Mouse (Mus musculus): ENCODE measurements at regions not wholly inside any gene's neighbourhood (a gene's known extent, or its start where the extent isn't known, plus 50 kb on each side); places are given as distances from the start of the nearest gene placed in this dataset.

DNA sequence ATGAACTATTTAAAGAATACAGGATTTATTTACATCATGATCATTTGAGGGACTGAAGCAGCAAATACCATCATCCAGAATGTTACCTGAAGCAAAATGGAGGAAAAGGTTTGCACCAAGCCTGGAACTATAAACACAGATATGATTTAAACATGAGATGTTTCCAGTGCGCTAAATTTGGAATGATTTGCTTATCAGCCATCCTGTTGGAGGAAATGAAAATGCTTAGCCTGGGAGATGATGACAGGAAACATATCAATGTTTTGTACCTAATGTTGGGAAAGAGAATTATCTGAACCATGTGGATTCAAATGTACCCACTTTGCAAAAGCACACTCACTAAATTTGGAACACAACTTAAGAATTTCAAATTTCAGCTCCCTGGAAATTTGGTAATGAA is 149.3 kb downstream of the Adgra3 start:
- DNase-seq (ENCODE audit: low read depth, low spot score), result no peak

DNA sequence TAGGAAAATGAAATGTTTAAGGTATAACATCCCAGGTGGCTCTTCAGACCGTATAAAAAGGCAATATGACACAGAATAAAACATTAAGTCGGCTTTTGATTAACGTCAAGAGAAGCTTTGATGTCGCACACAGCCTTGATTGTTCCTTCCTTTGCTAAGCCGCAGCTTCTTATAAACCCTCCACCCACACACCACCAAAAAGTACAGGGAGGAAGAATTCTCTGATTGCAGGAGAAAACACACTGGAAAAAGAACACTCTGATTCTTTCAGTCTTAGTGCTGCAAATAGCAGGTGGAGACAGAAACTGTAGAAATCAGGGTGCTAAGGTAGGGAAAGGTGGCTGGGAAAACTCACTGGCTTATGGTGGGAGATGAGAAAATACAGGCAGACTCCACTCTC is 162.7 kb downstream of the Adgra3 start:
- no peak for DNase-seq (ENCODE audit: low read depth, low spot score)

DNA sequence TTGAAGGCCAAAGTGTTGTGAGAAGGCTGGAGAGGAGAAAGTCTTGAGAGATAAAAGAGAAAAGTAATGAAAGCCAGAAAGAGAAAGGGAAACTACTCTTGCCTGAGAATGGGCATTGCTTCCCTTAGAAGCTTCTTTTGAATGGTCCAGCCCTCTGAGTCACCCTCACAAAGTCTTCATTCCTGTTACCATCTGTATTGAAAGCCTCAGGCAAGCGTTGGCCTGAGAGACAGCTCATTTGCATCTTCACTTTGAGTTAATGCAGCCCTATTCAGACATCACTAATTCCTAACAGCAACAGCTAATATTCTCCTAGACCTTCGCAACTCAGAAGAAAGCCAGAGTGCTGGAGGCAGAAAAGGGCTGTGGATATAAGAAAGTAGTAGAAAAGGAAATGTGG is 178.4 kb downstream of the Adgra3 start:
- DNase-seq (ENCODE audit: low read depth, low spot score), result no peak

DNA sequence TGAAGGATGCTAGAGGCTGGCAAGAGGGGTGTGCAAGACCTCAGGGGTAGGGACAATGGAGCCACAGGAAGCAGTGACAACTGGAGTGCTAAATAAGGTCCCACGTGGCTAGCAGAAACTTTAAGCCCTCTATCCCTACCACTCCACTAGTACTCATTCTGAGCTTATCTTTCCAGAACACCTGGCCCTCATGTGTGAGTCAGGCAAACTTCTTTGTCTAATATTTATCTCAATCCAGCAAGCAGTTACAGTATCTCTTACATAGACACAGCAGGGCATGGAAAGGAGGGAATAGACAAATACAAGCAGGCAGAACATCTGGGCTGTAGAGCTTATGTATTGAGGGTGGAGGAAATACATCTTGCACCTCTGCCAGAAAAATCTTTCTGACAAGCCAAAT is 182.6 kb downstream of the Adgra3 start:
- DNase-seq (ENCODE audit: low read depth, low spot score), result no peak

DNA sequence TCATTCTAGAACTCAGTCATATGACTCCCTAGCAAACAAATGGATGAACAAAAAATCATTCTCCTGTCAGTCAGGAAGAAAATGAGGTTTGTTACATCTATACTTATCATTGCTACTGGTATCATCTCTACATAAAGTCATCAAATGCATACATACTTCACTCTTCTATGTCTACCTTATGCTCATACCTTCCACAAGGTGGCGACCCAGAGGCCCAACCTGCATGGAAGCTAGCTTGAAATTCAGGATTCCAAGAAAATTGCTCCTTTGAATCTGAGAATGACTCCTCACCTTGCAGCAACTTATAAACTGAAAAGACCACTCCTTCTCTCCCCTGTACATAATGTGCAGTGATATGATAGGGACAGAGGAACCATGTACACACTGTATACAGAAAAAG is 201.6 kb downstream of the Adgra3 start:
- DNase-seq (ENCODE audit: low read depth, low spot score), result no peak

DNA sequence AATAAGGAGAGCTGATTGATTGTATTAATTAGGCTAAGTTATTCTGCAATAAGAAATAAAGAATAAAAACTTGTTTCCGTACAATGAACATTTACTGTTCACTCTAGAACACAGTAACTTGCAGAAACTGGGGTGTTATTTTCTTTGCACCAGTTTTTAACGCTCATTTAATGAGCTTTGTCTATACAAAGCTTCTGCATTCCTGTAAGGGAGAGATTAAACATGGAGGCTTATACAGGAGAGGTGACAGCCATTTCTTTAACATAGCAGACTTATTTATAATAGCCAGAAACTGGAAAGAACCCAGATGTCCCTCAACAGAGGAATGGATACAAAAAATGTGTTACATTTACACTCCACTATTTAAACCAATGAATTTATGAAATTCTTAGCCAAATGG is 202.8 kb downstream of the Adgra3 start:
- DNase-seq (ENCODE audit: low read depth, low spot score), result no peak

DNA sequence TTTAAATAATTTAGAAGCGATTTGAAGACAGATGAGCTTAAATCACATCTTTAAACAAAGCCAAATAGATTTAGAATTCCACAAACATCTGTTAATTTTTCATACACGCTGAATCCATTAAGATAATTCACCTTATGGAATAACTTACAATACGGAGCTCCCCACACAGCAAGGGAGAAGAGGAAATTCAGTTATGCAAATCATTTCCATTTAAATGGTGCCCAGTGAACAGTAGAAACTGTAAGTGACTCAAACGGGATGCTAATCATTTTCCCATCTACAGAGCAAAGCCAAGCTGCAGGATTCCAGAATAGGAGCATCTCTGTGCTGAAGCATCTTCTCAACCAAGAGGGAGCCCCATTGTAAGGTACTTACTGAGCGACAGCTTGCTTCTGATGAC is 210.1 kb downstream of the Adgra3 start:
- DNase-seq (ENCODE audit: low read depth, low spot score), result no peak

DNA sequence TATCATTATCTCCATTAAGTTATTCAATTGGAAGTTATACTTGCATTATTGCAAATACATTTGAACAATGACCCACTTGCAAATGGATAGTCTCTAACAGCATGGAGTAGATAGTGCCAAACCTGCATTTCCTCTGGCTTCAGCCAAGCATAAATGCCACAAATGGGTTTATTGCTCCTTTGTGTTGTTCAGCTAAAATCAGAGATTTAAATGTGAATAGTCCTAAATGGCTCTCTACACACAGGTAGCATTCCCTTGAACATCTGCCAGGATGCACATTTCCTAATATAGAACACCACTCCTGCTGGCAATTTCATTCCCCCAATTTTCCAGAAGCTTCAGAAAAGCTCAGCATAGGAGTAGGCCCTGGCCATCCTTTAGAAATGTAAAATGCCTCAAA is 210.6 kb downstream of the Adgra3 start:
- no peak for DNase-seq (ENCODE audit: low read depth, low spot score)

DNA sequence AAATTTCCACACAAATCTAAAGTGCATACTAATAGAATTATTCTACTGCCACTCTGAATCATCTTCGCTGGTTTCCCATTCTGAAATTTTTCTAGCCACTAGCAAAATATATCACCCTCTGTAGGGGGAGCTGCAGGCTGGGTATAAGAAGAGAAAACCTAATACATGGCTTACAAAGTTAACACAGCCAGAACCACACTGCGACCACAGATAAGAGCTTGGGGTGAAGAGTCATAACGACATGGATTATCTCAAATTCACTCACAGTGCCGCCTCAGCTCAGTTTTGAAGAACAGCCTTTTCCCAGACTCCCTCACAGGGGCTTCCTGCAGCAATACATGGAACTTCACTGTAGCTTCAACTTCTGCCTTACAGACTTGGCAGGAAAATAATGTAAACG is 240.0 kb downstream of the Adgra3 start:
- DNase-seq (ENCODE audit: low read depth, low spot score), result no peak

DNA sequence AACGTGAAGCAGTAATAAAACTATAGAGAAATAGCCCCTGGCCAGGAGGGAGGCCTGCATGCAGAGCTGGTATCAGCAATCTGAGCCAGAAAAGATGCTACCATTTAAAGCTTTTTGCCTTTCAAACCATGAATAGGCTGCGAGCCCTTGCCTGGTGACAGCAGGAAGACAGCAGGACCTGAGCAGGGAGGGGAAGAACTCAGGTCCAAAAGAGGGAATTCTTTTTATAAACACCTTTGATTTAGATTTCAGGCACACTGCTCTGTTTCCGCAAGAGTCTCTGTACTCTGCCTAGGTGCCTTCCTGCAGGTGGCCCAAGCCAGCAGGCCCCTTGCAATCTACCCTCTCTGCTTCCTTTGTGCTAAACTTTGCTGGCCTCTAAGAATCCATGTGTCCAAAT is 242.1 kb downstream of the Adgra3 start:
- DNase-seq (ENCODE audit: low read depth, low spot score), result no peak

DNA sequence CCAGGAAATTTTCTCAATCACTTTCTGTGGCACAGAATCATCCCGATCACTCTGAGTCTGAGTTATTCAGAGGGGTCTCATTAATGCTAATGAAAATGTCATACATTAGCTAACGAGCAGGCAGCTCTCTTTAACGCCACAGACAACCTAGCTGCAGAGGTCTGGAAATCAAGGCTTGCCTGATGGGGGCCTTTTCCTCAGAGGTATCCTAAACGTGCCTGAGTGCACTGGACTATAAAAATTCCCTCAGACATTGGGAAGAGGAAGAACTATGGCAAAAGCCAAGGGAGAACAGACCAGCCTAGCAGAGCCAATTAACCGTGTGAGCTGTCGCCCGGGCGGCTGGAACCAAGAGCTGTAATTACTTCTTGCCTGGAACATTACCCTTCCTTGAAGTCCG is 245.5 kb downstream of the Adgra3 start:
- no peak for DNase-seq (ENCODE audit: low read depth, low spot score)

DNA sequence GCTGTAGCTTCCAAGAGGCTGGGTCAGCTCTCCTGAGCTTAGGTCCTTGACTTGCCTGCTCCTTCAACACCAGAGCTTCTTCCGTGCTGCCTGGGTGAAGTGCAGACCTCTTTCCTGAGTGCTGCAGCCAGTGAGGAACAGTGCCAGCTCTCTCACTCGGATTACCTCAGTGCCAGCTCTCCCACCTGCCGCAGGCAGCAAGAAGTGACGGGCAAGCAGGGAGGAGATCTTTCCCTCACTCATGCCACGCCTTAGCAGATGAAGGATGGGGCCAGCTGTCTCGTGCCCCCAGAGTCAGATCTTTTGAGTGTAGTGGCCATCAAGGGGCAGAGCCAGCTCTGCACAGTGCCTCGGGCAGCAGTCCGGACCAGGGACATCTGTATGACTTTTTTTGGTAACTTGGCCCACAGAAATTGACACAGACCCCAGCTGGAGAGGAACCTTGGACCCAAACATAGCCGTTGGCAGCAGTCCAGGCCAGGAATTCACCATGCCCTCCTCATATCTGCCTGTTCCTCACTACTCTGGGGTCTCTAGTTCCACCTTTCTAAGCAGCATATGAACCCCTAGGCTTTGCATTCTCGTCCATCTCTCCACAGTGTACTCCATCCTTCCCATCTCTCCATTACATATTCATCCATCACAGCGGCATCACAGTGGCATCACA is 263.9 kb upstream of the Kcnip4 start:
- DNase-seq (ENCODE audit: low read depth, low spot score), result no peak

DNA sequence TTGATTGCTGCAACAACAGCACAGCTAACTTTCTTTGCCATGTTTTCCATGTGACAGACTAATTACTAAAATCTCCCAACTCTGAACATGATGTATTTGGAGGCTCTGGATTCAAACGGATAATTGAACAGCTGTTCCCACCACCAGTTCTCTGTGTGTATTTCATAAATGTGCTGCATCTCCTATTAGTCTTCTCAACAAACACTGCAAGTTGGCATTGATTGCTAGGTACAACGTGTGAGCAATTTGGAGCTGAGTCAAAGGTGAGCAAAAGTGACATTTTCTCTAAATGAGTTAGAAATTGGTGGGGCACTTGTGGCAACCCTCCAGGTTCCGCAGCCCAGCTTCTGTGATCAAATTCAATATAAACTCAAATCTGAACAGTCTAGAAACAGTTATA is 259.0 kb upstream of the Kcnip4 start:
- DNase-seq (ENCODE audit: low read depth, low spot score), result no peak

DNA sequence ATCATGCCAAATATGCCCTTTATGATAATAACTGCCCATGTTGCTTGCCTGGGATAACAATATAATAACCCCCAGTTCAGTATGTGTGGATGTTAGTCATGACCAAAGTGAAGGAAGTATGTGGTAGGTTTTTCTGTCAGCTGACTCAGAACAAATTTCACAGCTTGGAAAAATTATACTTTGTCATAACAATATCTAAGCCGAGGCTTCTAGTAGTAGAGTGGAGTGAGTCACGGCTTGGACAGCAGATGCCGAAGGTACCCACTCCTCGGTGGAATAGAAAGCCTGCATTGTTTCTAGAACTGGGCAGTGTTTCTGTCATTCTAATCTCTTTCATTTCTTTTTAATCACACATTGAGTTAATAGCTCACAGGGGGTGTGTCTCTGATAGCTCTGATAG is 236.3 kb upstream of the Kcnip4 start:
- DNase-seq (ENCODE audit: low read depth, low spot score), result no peak

DNA sequence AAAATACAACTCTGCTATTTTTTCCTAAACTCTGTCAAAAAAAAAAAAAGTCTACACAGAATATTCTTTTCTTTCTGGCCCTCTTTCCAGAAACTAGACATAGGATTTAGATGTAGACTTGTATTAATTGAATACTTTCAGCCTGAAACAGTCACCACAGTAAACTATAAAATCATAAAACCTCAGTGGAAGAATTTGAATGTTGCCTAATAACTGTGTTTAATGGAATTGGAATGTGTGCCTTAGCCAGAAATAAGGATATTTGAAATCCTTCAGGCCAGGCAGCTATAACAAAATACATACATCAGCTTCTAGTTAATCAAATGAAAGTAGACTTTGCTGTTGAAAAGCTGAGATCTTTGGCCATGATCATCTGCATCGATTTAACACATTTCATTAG is 230.8 kb upstream of the Kcnip4 start:
- no peak for DNase-seq (ENCODE audit: low read depth, low spot score)

DNA sequence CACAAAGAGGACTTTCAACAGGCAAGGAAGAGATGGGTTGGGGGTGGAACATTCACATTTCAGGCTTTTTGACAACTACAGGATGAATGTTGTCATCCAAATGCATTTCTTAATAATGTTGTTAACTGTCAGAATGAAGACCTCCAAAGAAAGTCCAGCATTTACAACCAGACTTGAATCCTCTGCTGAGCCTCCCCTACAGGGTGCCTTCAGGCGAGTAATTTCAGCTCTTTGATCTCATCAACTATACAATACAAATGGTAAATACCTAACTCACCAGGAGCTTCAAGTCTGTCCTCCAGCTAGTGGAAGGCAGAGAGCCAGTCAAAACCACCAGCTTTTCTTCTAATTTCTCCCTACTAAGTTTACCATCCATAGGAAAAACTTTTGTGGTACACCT is 187.9 kb upstream of the Kcnip4 start:
- peak; percentile 2 for DNase-seq (ENCODE audit: low read depth, low spot score)

DNA sequence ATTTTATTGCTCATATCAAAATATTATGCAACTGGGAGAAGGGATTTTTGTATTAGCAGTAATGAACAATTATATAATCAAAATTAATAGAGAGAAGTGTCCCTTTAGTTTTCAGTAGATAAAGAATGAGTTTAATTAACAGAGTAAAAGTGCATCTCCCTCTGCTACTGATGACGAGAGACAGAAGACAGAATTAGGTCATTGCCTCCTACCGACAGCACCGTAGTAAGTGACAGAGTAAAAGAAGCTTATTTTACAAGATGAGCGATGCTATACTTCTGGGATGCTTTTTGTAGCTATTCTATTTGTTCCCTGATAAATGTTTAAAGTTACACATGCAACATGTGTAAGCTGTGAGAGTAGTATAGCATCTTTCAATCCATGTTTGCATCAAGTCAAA is 157.4 kb upstream of the Kcnip4 start:
- DNase-seq (ENCODE audit: low read depth, low spot score), result no peak

DNA sequence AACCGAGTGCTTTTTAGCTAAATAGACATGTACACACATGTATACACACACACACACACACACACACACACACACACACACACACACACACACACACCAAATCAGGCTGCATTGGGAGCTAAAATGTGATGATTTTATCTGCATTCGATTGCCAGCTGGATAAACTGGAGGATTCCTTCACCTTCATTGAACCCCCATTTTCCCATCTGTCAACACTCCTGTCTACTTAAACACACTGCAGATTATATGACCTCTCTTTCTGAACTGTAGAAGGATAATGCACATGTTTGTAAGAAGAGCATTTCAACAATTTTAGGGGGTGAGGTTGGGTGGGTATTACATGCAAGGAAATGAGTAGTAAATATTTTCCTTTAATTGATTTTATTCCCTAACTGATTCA is 156.8 kb upstream of the Kcnip4 start:
- DNase-seq (ENCODE audit: low read depth, low spot score), result no peak

DNA sequence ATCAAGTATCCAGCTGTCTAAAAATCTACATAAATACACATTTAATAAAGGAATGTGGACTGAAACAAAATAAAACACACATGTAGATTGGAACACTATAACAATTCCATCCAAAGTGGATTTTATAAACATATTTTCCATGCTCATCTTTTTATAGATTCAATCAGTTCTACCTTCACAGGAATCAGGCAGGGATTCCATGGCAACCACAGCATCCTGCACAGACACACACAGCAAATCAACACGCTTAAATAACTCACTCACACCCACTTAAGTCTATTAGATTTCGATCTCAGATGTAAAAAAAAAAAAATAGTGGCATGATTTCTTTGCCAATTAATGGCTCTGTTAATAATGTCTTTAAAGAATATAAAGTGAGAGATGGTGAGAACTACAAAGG is 151.2 kb upstream of the Kcnip4 start:
- no peak for DNase-seq (ENCODE audit: low read depth, low spot score)

DNA sequence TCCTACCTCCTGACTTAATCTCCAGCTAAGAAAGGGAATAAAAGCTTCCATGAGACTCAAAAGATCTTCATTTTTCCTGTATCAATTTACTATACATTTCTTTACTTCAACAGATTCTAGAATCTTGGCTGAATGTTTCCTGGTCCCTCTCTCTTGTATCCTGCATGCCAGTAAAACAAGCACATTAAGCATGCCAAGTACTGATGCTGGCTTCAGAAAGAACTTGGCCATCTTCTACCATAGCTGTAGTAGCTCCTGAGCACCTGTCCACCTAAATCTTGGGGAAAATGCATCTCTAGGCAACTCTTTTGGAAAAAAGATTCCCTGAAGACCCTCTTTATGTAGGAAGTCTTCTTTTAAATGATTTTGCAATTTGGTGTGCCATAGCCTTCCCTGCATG is 140.5 kb upstream of the Kcnip4 start:
- no peak for DNase-seq (ENCODE audit: low read depth, low spot score)

DNA sequence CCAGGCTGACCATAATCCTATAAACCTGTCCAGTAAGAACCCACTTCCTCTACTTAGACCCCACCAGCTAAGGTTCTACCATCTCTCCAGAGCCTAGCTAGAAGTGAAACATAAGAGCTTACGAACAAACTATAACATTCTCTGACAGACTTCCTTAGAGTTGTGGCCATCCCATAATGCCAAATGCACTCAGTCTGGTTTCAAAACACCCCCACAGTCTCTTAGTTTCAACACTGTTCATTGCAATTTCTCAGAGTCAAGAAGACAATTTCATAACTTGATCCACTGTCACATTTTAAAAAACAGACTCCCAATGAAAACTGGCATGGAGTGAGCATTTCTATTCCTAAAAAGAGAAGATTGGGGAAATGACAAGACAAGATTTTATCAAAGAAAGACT is 139.2 kb upstream of the Kcnip4 start:
- no peak for DNase-seq (ENCODE audit: low read depth, low spot score)

DNA sequence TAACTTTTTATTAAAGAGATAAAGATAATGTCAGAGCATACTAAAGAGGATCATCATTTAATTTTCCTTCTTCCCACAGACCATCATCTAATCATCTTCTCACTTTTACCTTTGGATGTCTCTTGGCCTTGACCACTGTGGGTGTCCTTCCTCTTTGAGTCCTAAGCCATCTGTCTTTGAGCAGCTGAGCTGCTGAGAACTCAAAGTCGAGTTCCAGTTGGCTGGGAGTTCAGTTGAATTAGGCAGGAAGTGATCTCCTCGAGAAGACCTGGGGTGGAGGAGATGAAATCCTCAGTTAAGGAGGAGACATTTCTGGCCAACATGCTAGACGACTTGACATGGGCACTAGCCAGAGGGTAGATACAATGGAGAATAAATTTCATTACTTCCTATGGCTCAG is 137.4 kb upstream of the Kcnip4 start:
- DNase-seq (ENCODE audit: low read depth, low spot score), result no peak

DNA sequence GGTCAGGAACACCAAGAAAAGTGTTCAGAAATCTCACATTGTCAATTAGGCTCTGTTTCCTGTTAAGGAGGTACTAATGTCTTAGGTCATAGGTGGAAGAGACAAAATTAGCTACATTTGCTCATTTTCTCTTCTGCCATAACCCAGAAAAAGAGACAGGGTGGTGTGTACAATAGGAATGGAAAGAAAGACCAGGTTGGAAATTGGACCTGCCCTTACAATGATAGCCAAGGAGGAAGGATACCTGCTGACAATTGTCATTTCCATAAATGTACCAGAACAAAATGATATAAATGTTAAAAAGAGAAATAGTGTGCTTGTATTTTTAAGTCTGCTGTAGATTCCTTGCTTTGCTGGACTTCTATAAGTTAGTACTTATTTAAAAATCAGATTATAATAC is 135.9 kb upstream of the Kcnip4 start:
- no peak for DNase-seq (ENCODE audit: low read depth, low spot score)

DNA sequence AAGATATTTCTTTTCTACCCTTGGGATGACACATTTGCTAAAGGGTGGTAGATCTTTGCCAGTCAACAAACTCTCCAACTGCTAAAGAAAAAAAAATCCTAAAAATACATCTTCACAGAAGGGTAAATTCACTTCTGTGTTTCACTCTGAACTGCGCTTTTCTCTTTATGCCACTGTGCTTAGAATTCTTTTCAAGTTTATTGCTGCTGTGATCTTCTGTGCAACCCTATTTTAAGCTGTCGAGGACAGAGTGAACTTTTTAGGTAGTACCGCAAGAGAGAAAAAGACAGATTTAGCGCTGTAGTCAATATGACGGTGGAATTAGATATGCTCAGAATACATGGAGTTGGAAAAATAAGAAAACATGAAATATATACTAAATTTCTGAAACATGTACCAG is 126.2 kb upstream of the Kcnip4 start:
- no peak for DNase-seq (ENCODE audit: low read depth, low spot score)

DNA sequence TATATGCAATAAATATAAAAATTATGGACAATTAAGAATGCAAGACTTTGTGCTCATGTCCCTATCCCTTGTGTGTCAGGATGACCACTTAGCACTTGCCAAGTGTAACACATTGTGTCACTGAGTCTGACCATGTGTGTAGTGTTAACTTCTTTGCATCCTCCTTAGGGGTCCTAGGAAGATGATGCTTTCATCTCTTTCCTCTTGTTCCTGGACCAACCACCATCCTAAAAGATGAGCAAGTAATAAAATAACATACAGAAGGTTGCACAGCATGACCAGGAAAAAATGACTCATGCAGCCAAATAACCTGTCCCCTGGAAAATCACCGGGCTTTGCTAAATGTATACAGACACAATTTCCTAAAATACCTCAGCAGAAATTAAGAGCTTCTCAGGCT is 121.1 kb upstream of the Kcnip4 start:
- no peak for DNase-seq (ENCODE audit: low read depth, low spot score)

Data from forelimb bud, embryonic 11.5 days (tissue).